Mouse (Mus musculus): ENCODE data around the gene 6820408C15Rik. TPM values are rescaled to one million over a fixed set of nuclear protein-coding genes. Genes with fewer than 3 reads are reported as not detected.
A peak's percentile ranks its signal among the peaks of the same experiment; 100 is the strongest.
"Not testable (repeated sequence)": the region's sequence is repeated elsewhere in the genome, so short reads cannot be mapped to it uniquely, and the experiment has no call there.

Gene 6820408C15Rik
- total RNA-seq, 1 experiment from 2014 or later: not detected

DNA sequence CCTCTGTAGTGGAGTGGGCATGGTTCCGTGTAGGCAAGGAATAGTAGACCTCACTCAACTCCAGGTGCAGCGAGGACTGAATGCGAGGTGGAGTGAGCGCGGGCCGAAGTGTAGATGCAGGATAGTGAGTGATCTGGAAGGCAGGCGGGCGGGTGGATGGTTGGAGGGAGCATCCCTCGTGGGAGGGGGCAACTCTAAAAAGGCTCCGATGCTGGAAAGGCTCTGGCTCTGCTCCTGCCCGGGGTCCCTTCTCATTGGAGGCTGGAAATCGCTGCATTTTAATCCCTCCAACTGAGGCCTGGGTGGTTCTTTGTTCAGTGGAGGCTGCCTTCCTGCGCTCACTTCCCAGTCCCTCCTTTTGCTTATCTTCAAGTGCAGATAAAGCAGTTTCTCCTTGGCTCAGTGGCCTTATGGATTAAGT lies 16.3 kb upstream of the 6820408C15Rik start:
- ATAC-seq (replicated peaks in 1 of 2; ENCODE audit: insufficient read depth in 1 of 2, low FRiP score in 2 of 2, low TSS enrichment in 1 of 2, low read depth in 1 of 2, poor library complexity in 2 of 2, severe bottlenecking in 2 of 2): no peak

DNA sequence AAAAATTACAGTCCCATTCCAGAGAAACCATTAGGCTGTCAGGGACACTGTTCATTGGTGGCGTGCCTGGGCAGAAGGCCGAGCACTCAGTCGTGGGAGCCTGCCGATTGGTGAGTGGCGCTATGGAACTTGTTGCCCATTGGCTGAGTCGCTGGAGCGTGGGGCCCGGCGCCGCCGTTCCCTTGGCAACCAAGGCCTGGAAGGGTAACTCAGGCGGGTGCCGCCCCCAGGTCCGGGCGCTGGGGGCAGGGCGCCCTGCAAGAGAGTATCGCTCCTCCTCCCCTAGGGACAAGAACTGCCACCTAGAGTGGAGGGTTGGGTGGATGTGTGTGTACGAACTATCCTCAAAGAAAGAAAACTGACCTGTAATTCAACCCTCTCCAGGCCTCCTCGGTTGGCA lies 9.3 kb upstream of the 6820408C15Rik start:
- ATAC-seq (replicated peaks in 1 of 2; ENCODE audit: insufficient read depth in 1 of 2, low FRiP score in 2 of 2, low TSS enrichment in 1 of 2, low read depth in 1 of 2, poor library complexity in 2 of 2, severe bottlenecking in 2 of 2): peak; percentile 98 to 100

DNA sequence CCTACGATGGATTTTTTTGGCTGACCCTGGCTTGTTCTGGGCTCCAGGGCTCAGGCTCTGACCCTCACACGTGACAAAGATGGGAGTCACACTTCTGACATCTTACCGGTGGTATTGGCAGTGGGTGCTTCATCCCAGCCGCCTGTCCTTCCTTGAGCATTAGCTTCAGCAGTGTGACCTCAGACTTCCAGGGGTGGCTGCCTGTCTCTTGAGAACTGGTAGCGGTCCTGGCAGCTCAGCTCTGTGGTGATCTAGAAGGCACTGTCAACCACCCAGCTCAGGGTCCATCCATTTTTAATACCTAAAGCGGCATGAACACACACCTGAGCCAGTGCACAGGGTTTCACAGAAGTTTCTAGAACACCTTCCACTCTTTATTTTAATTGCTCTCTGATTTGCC lies 5.6 kb upstream of the 6820408C15Rik start:
- no peak for ATAC-seq (replicated peaks in 1 of 2; ENCODE audit: insufficient read depth in 1 of 2, low FRiP score in 2 of 2, low TSS enrichment in 1 of 2, low read depth in 1 of 2, poor library complexity in 2 of 2, severe bottlenecking in 2 of 2)

DNA sequence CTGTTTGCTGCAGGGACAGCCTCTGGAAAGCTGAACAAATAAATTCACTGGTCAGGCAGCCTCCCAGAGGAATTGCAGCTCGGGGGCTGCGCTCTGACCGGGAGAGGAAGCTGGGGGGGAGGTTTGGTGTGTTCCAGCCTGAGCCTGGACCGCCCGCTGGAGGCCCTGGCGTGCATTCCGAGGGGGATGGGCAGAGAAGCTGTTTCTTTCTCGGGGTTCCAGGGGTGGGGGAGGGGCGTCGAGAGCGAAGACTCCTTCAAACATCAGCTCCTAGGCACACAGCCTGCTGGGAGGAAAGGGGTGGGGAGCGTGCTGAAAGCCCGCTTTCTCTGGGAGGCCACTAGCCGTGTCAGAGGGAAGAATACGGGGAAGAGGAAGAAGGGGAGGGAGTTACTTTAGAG lies 4.4 kb upstream of the 6820408C15Rik start:
- ATAC-seq (replicated peaks in 1 of 2; ENCODE audit: insufficient read depth in 1 of 2, low FRiP score in 2 of 2, low TSS enrichment in 1 of 2, low read depth in 1 of 2, poor library complexity in 2 of 2, severe bottlenecking in 2 of 2): no peak

- no peak for ATAC-seq (replicated peaks in 1 of 2; ENCODE audit: insufficient read depth in 1 of 2, low FRiP score in 2 of 2, low TSS enrichment in 1 of 2, low read depth in 1 of 2, poor library complexity in 2 of 2, severe bottlenecking in 2 of 2)
Observed at GRCm38 (mm10) chr2:152411471-152411870, 3.9 kb upstream of the 6820408C15Rik start.

DNA sequence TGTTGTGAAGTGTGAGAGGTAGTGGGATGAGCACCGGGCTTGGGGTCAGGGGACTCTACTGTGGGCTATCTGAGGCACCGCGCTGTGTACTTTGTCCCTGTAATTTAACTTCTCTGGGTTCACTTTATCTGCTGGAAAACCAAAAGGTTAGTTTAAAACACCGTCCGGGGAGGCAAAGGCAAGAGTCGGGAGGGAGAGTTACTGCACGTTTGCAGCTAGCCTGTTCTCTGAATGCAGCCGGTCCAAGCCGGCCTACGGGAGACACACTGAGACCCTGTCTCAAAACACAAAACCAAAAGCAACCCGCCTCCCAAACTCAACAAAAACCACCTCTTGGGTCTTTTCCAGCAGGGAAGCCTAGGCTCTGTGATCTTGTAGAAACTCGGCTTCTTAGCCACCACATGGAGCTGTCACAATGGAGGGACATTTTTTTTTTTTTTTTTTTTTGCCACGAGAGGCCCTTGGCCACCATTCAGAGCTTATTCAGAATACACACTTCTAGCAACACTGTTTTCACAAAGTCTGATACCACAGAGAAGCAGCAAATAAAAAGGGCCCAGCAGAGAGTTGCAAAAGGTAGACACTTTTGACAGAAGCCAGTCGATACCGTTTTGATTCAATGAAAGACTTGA lies 2.7 kb upstream of the 6820408C15Rik start:
- ATAC-seq (replicated peaks in 1 of 2; ENCODE audit: insufficient read depth in 1 of 2, low FRiP score in 2 of 2, low TSS enrichment in 1 of 2, low read depth in 1 of 2, poor library complexity in 2 of 2, severe bottlenecking in 2 of 2): no peak

- no peak for ATAC-seq (replicated peaks in 1 of 2; ENCODE audit: insufficient read depth in 1 of 2, low FRiP score in 2 of 2, low TSS enrichment in 1 of 2, low read depth in 1 of 2, poor library complexity in 2 of 2, severe bottlenecking in 2 of 2)
Observed at GRCm38 (mm10) chr2:152413158-152413764, 2.1 kb upstream of the 6820408C15Rik start.

- peak in 1 of 2 experiments; percentile 12; a peak in 1 of 4 replicates for ATAC-seq (replicated peaks in 1 of 2; ENCODE audit: insufficient read depth in 1 of 2, low FRiP score in 2 of 2, low TSS enrichment in 1 of 2, low read depth in 1 of 2, poor library complexity in 2 of 2, severe bottlenecking in 2 of 2)
Observed at GRCm38 (mm10) chr2:152413765-152414584, 1.4 kb upstream of the 6820408C15Rik start.

GRCm38 (mm10) chr2:152414591-152415165 lies 709 bp upstream of the 6820408C15Rik start, which contains the start of gene Zcchc3:
Gene Zcchc3, minus strand, starts transcription at chr2:152415027.
- peak; percentile 38 to 81; a peak in 3 of 4 replicates for ATAC-seq (replicated peaks in 1 of 2; ENCODE audit: insufficient read depth in 1 of 2, low FRiP score in 2 of 2, low TSS enrichment in 1 of 2, low read depth in 1 of 2, poor library complexity in 2 of 2, severe bottlenecking in 2 of 2)

- ATAC-seq (replicated peaks in 1 of 2; ENCODE audit: insufficient read depth in 1 of 2, low FRiP score in 2 of 2, low TSS enrichment in 1 of 2, low read depth in 1 of 2, poor library complexity in 2 of 2, severe bottlenecking in 2 of 2): no peak
Observed at GRCm38 (mm10) chr2:152415786-152416185, 399 bp downstream of the 6820408C15Rik start.

- ATAC-seq (replicated peaks in 1 of 2; ENCODE audit: insufficient read depth in 1 of 2, low FRiP score in 2 of 2, low TSS enrichment in 1 of 2, low read depth in 1 of 2, poor library complexity in 2 of 2, severe bottlenecking in 2 of 2): no peak
Observed at GRCm38 (mm10) chr2:152427493-152427892, 12.1 kb downstream of the 6820408C15Rik start.

GRCm38 (mm10) chr2:152428481-152428880 lies 13.1 kb downstream of the 6820408C15Rik start:
- ATAC-seq (replicated peaks in 1 of 2; ENCODE audit: insufficient read depth in 1 of 2, low FRiP score in 2 of 2, low TSS enrichment in 1 of 2, low read depth in 1 of 2, poor library complexity in 2 of 2, severe bottlenecking in 2 of 2): not testable (repeated sequence)

DNA sequence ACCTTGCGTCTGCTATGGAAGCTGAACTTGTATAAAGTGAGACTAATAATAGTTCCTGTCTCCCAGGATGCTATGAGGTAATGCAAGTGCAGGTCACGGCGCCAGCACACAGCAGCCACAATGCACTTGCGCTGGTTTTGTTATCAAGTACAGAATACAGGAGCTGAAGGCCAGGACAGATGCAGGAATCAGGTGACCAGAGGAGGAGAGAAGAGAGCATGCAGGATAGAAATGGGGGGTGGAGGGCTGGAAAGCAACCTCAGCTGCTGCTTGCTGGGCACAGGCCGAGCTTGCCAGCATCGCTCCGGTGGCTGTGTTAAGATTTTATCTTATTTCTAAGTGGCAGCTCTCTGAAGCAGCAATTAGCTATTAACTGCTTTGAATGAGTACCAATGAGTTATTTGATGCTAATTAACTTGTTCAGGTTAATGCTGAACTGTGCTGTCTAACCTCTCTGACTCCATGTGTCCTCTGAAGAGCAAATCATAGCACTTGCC lies 21.1 kb downstream of the 6820408C15Rik start:
- ATAC-seq (replicated peaks in 1 of 2; ENCODE audit: insufficient read depth in 1 of 2, low FRiP score in 2 of 2, low TSS enrichment in 1 of 2, low read depth in 1 of 2, poor library complexity in 2 of 2, severe bottlenecking in 2 of 2): no peak

GRCm38 (mm10) chr2:152436983-152437860 lies 21.8 kb downstream of the 6820408C15Rik start:
- peak; percentile 81 to 91 for ATAC-seq (replicated peaks in 1 of 2; ENCODE audit: insufficient read depth in 1 of 2, low FRiP score in 2 of 2, low TSS enrichment in 1 of 2, low read depth in 1 of 2, poor library complexity in 2 of 2, severe bottlenecking in 2 of 2)

- ATAC-seq (replicated peaks in 1 of 2; ENCODE audit: insufficient read depth in 1 of 2, low FRiP score in 2 of 2, low TSS enrichment in 1 of 2, low read depth in 1 of 2, poor library complexity in 2 of 2, severe bottlenecking in 2 of 2): no peak
Observed at GRCm38 (mm10) chr2:152438963-152439362, 23.6 kb downstream of the 6820408C15Rik start.

DNA sequence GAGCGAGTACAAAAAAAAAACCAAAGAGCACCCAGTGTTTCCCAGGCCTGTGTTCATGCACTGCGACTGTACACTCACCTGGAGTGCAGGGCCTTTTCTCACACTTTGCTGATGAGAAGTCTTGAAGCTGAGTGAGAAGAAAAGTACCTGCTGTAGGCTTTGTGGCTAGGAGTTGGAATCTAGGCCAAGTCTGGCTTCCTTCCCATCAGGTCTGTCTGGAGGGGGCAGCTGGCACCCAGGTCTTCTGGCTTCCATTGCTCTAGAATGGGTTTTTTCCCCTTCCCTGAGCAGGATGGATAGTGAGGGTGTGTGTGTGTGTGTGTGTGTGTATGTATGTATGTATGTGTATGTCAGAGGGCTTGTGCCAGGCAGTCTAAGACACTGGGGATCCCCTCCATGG lies 24.4 kb downstream of the 6820408C15Rik start:
- no peak for ATAC-seq (replicated peaks in 1 of 2; ENCODE audit: insufficient read depth in 1 of 2, low FRiP score in 2 of 2, low TSS enrichment in 1 of 2, low read depth in 1 of 2, poor library complexity in 2 of 2, severe bottlenecking in 2 of 2)

DNA sequence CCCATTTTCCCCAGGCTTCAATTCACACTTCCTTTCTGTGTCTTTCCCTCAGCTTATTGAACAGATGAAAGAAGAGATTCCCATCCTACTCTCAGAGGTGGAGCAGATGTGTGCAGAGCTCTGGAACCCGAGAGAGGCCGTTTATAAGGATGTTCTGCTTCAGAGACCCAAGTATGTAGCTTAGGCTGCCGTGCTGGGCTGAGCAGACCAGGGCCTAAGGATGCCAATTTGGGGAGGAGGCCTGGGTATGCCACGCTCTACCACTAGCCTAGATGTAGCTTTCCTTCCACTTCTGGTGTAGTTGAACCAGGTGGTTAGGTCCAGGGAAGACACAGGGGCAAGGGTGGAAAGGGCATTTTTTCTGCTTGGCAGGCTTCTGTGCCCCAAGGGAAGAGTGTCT lies 26.9 kb downstream of the 6820408C15Rik start:
- no peak for ATAC-seq (replicated peaks in 1 of 2; ENCODE audit: insufficient read depth in 1 of 2, low FRiP score in 2 of 2, low TSS enrichment in 1 of 2, low read depth in 1 of 2, poor library complexity in 2 of 2, severe bottlenecking in 2 of 2)

Measured in hematopoietic stem cell, adult 5-6 weeks (primary cell).